Mouse (Mus musculus) v-Abl transformed pro-B cells (cell line): ENCODE measurements around the gene Mertk.

ENCODE experiments used
- in situ Hi-C, 2 experiments: fragments of 400-800 bp; cut with MboI; formaldehyde crosslinking; loops; one replicate each; pipeline ENCODE4 v1.15.1; 2025; ENCODE audit not compliant: unreplicated experiment in 2 of 2

Gene Mertk

DNA sequence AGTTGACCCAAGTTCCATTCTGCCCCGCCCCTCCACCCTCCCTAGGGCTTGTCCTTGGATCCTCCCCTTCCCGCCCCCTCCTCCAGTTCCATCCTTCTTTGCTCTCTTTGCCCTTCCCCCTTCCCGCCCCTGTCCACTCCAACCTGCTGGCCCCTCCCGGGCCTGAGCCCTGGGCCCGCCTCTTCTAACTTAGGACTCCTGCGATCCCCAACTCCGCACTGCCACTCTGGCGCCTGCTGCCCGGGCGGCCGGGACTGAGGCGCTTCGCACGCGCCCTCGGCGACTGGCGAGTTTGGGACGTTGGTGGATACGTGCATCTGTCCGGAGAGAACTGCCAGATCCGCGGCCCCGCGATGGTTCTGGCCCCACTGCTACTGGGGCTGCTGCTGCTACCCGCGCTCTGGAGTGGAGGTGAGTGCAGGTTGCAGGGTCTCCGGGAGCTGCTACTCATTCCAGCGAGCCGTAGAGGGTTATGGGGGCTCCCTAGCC, at the start of gene Mertk:
Gene Mertk (plus strand): TSS at position 264 of the 489 bp plus-strand sequence.
- in situ Hi-C loops: loop anchor here (5.0 to 25.0 kb wide), 7 partner anchors 119 to 1104 kb away; partner anchors contain the start of genes Tmem87b (in 2 of the 2), Zc3h8 (in 2 of the 2) and Ttl (in 1 of the 2)

GRCm38 (mm10) chr2:128680661-128681060, 18.1 kb upstream of the Mertk start:
- in situ Hi-C loops: loop anchor here in 1 of 2 experiments (25.0 kb wide), 1 partner anchor 382 kb away; the partner anchor contains the start of gene Ttl

DNA sequence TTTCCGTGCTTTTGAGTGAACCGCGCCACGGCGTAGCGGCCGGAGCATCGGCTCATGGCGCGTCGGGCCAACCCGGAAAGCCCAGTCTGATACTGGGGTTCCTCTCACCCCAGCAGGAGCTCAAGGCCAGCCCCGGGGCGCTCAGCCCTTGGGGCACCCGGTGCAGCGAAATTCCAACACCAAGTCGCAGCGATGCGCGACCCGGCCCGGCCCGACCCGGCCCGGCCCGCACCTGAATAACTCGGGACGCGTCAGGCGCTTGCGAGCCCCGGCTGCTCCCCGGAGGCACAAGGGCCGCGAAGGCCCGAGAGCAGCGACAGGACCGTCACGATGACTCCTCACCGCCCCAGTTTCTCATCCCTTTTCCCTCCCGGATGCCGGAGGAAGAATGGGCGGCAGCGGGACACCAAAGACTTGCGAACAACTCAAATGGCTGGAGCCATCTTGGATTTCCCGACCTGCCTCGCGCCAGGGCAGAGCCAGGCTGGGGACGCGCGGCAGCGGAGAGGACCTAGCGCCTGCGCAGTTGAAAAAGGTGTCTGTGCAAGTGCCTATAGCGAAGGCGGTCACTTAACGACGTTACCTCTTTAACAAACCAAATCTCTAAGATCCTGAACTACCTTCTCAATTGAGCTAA, 11.7 kb upstream of the Mertk start, which contains the start of gene Anapc1:
Gene Anapc1 (minus strand): TSS at position 471 of the 637 bp plus-strand sequence.
- in situ Hi-C loops: loop anchor here in 1 of 2 experiments (25.0 kb wide), 1 partner anchor 375 kb away; the partner anchor contains the start of gene Ttl

DNA sequence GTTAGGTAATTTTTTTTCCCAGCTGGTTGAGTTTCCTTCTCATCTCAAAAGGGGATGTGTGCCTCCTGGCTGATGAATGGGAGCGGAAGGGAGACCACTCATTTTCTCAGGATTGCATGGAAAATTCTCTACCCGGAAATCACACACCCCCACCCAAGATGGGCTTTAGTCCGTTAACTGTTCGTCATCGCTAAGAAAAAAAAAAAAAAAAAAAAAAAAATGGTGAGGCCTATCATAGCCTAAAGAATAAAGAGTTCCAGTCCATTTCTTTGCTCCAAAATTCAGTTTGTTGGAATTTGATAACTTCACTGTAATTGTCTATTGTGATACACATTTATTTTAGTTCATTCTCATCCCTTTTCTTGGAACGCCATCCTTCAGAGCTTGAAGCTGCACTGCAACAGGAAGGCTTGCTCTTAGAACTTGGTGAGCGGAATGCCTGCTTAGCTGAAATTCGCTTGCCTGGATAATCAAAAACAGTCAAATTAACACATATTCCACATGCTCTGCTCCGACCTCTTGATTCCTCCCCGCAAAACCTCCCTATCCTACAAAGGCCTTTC, 11.1 kb upstream of the Mertk start:
- in situ Hi-C loops: loop anchor here in 1 of 2 experiments (25.0 kb wide), 1 partner anchor 375 kb away; the partner anchor contains the start of gene Ttl

- in situ Hi-C loops: loop anchor here (10.0 to 25.0 kb wide), 5 partner anchors 252 to 1098 kb away; partner anchors contain the start of genes Zc3h8 (in 2 of the 2) and Ttl (in 1 of the 2)
Observed at GRCm38 (mm10) chr2:128692336-128692735, 6.4 kb upstream of the Mertk start.

GRCm38 (mm10) chr2:128692771-128693170, 6.0 kb upstream of the Mertk start:
- in situ Hi-C loops: loop anchor here (10.0 to 25.0 kb wide), 5 partner anchors 252 to 1098 kb away; partner anchors contain the start of genes Zc3h8 (in 2 of the 2) and Ttl (in 1 of the 2)

DNA sequence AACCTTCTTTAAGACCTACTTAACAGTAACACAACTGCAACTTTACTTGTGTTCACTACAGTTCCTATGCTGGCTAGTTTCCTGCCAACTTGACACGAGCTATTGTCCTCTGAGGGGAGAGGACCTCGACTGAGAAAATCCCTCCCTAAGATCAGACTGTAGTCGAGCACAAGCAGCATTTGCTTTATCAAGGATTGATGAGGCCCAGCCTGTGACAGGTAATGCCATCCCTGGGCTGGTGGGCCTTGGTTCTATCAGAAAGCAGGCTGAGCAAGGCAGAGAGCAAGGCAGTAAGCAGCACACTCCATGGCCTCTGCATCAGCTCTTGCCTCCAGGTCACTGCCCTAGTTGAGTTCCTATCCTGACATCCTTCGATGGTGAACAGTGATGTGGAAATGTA, 5.5 kb upstream of the Mertk start:
- in situ Hi-C loops: loop anchor here (10.0 to 25.0 kb wide), 5 partner anchors 252 to 1098 kb away; partner anchors contain the start of genes Zc3h8 (in 2 of the 2) and Ttl (in 1 of the 2)

DNA sequence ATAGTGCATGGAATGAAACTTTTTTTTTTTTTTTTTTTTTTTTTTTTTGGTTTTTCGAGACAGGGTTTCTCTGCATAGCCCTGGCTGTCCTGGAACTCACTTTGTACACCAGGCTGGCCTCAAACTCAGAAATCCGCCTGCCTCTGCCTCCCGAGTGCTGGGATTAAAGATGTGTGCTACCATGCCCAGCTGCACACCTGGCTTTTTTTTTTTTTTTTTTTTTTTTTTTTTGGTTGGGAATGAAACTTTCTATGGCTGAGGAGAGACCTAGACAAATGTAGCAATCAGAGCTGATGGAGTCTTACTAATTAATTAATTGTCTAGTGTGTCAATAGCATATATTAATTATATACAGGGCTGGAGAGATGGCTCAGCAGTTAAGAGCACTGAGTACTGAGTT, 4.9 kb upstream of the Mertk start:
- in situ Hi-C loops: loop anchor here (10.0 to 25.0 kb wide), 5 partner anchors 251 to 1099 kb away; partner anchors contain the start of genes Zc3h8 (in 2 of the 2) and Ttl (in 1 of the 2)

DNA sequence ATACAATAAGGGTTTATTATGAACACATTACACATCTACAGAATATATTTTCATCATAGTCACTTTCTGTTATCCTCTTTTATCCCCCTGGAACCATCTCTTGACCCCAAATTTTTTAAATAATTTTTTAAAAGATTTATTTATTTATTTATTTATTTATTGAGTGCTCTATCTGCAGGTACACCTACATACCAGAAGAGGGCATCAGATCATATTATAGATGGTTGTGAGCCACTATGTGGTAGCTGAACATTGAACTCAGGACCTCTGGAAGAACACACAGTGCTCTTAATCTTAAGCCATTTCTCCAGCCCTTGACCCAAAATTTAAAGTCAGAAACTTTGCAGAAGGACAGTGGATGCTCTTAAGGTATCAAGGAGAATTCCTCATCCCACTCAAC, 4.2 kb upstream of the Mertk start:
- in situ Hi-C loops: loop anchor here (10.0 to 25.0 kb wide), 5 partner anchors 250 to 1100 kb away; partner anchors contain the start of genes Zc3h8 (in 2 of the 2) and Ttl (in 1 of the 2)

DNA sequence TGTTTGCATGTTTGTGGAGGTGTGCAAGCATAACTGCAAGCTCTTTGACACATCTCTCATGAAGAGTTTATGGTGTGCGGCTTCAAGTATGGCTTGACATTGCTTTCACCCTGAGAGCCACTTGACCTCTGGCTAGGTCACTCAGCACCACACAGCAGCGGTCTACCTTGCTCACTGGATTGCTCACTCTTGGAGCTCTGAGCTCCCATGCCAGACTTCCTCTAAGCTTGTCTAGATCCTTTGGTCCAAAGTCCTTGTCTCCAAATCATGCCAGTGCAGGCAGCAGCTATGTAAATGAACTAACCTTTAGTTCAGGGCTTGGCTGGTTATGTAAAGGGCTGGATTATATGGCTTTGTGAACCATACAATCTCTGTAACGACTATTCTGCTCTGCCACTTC, 2.3 kb upstream of the Mertk start:
- in situ Hi-C loops: loop anchor here (5.0 to 25.0 kb wide), 7 partner anchors 121 to 1102 kb away; partner anchors contain the start of genes Tmem87b (in 2 of the 2), Zc3h8 (in 2 of the 2) and Ttl (in 1 of the 2)

- in situ Hi-C loops: loop anchor here (5.0 to 25.0 kb wide), 7 partner anchors 120 to 1102 kb away; partner anchors contain the start of genes Tmem87b (in 2 of the 2), Zc3h8 (in 2 of the 2) and Ttl (in 1 of the 2)
Observed at GRCm38 (mm10) chr2:128697047-128697446, 1.7 kb upstream of the Mertk start.

DNA sequence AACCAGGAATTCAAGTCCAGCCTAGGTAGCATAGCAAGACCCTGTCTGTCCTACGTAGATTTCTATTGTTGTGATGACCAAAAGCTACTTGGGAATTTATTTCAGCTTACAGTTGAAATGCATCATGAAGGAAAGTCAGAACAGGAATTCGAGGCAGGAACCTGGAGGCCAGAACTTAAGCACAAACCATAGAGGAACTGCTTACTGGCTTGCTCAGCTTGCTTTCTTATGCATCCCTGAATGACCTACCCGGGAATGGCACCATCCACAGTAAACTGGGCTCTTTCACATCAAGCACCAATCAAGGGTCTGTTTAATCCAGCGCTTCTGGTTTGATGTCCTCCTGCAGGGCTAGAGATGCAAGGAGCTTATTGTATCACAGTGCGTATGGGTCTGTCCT, 1.2 kb upstream of the Mertk start:
- in situ Hi-C loops: loop anchor here (5.0 to 25.0 kb wide), 7 partner anchors 120 to 1103 kb away; partner anchors contain the start of genes Tmem87b (in 2 of the 2), Zc3h8 (in 2 of the 2) and Ttl (in 1 of the 2)

DNA sequence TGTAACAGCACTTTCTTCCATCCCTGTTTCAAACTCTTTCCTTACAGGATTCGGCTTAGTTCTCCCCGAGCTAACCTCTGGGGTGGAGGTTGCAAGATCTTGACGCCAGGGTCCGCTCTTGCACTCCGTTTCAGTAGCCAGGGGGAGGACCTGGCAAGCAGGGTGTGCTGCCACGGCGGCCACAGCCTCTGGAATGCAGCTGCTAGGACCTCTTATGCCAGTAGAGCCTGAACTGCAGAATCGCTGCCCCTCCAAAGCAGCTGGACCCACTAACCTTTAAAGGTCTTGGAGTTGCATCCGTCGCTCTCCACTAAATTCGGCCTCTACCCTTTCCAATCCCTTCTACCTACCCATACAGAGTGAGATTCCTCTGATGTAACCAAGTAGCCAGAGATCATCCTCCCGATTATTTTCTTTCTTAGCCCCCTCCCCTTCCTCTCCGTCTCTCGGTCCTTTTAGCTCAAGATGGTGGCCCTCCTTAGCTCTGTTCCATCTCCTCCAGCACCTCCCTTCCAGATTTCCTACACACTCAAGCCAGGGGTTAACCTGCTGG, 540 bp upstream of the Mertk start:
- in situ Hi-C loops: loop anchor here (5.0 to 25.0 kb wide), 7 partner anchors 119 to 1103 kb away; partner anchors contain the start of genes Tmem87b (in 2 of the 2), Zc3h8 (in 2 of the 2) and Ttl (in 1 of the 2)

DNA sequence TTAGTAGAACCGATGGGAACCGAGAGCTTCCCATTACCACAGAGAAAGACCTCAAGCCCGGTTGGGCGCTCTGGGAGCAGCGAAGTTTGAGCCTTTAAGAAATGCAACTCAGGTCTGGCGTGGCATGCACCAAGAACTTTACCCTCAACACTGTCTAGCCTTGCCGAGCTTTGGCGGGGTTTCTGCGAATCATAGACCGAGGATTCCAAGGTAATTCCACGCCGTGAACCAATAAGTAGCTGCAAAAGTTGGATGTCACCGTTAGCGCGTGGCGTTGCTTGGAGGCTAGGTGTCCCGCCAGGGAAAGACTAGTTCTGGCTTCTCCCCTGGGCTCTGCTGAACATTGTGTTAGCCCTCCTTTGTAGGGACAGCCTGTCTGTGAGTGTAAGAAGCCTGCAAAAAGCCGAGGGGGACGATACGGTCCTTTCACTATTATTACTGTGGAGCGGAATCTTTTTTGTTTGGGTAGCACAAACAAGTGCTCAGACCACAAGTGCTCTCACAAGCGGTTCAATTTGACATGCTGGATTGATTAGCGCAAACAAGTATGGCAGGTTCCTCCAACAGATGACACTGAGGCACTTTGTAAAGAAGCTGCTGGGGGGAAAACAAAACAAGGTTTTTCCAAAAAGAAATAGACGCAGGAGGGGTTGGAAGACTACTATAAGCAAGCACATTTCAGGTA, 587 bp downstream of the Mertk start:
- in situ Hi-C loops: loop anchor here (5.0 to 25.0 kb wide), 7 partner anchors 118 to 1105 kb away; partner anchors contain the start of genes Tmem87b (in 2 of the 2), Zc3h8 (in 2 of the 2) and Ttl (in 1 of the 2)

GRCm38 (mm10) chr2:128704474-128704873, 5.7 kb downstream of the Mertk start:
- in situ Hi-C loops: no loop called here

DNA sequence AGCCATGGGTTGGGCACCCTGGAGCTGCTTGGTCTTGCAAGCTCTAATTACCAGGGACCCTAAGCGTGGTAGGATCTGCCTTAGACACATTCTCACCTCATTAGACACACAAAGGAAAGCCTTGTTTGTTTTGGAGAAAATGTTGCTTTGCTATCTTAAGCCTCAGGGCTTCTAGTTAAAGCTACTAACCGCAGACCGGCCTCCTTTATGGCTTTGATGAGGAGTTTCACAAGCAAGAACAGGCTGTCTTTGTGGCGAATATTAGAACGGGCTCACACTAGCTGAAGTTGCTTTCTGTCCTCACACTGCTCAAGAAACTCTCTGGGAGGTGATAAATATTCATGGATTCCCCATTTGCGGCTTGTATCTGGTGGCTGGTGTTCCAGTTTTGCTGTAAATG, 10.5 kb downstream of the Mertk start:
- in situ Hi-C loops: no loop called here

DNA sequence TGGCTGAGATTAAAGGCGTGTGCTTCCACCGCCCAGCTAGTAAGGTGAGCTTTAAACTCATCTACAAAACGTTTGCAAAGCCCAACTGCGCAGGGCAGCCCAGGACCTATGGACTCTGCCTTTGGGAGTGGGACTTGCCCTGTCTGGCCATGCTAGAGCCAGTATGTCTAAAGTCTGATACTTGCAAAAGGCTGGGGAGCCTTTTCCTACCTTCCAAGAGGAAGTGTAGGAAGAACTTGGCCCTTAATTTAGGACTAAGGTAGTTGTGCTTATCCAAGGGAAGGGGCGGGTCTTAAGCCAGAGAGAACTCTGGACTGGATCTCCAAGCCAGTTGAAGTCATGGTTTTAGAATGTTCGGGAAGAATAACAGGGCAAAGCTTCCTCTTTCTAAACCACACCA, 11.9 kb downstream of the Mertk start:
- in situ Hi-C loops: no loop called here

- in situ Hi-C loops: no loop called here
Observed at GRCm38 (mm10) chr2:128712940-128713339, 14.2 kb downstream of the Mertk start.

DNA sequence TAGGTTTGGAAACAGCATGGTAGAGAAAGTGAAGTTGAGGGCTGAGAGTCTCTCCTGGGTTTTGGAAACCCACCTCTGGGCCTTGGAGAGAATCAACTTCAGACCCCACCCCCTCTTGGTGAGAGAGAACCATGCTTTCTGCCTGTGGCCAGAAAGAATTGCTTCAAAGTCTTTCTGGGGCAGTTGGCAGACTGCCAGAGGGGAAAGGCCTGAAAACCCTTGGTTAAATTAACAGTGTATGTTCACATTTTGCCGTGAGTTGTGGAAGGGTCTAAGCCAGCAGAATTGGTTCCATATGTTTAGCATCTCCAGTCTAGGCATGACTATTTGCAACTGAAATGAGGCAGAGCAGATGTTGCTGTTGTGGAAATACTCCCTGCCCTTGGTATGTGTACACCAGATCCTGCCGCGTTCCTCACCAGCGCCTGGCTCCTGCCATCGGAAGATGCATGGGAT, 14.8 kb downstream of the Mertk start:
- in situ Hi-C loops: no loop called here
